Mouse (Mus musculus): ENCODE measurements at regions not wholly inside any gene's neighbourhood (a gene's known extent, or its start where the extent isn't known, plus 50 kb on each side); places are given as distances from the start of the nearest gene placed in this dataset.

DNA sequence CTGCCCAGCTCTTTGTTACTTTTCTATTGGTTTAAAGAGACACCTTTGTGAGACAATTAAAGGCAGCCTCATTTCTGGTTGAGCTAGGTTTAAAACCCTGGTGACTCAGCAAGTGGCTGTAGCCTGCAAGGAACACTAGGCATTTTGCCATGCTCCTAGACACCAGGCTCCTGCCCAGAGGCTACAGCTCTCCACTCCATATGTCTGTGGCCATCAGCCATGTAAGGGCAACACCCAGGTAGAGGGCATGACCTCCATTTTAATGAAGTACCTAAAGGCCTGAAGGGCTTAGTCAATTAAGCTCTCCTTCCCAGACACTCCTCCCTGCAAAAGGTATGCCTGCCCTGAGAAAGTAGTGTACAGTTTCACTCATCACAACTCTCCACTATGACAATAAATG lies 130.9 kb downstream of the Bod1 start:
- no peak for DNase-seq (ENCODE audit: low spot score)

DNA sequence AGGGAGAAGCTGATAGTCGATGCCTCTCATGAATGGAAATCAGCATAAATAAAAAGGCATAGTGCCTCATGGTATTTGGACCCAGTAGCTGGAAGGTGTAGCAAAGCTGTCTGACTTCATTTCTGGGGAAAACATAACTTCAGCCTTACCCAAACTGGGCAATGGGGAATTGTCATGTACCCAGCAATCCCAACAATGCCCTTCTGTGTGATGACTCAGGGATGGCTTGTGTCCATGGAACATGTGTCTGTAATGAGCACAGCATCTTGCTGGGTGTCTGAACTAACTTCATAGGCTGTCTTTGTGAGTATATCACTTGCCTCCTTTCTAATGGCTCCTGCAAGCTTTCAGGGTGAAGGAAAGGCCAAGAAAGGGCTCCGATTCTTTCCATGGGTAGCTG lies 140.3 kb downstream of the Bod1 start:
- DNase-seq (ENCODE audit: low spot score) = no peak

DNA sequence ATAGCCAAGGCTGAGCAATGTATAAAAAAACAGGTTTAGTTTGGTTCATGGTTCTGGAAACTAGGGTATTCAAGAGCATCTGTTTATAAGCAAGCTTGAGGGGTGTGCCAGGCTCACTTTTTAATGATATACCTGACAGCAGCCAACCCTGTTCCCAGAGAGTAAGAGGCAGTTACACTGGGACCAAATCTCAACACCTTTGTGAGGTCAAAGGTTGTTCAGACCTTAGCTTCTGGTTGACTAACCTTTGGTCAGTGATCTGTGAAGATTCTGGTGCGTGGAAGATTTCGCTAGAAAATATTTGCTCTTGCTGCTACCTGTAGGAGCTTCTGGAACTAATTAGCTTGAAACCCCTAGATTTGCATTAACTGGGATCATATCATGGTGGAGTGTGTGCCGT lies 140.8 kb downstream of the Bod1 start:
- DNase-seq (ENCODE audit: low spot score) = no peak

DNA sequence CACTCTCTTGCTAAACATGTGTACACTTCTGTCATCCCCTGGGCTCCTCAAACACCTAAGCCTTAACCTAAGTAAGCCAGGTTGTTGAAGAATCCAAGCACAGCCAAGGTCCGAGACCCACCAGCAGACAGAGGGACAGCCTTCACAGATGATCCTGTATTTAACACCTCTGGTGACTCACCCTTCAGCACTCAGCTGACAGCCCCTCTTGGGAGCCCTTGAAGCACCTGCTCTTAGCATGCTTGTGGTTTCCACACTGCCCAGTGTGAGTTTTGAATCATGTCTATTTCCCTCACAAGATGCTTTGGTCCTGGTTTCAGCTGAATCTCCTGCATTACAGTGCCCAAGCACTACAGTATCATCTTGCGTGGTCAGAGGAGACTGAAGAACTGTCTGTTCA lies 142.0 kb downstream of the Bod1 start:
- DNase-seq (ENCODE audit: low spot score) = no peak

DNA sequence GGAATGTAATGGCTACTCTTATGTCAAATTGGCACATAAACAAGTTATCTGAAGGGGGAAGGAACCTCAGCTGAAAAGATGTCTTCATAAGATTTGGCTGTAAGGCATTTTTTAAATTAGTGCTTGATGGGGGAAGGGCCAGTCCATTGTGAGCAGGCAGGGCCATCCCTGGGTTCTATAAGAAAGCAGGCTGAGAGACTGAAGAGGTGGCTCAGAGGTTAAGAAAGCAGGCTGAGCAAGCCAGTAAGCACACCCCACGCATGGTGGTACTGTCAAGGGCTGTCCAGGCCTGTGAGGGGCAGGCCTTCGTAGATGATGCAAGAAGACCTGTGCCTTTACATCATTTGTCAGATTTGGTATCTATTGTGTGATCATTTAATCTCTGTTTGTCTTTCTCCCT lies 147.0 kb downstream of the Bod1 start:
- DNase-seq (ENCODE audit: low spot score) = no peak

DNA sequence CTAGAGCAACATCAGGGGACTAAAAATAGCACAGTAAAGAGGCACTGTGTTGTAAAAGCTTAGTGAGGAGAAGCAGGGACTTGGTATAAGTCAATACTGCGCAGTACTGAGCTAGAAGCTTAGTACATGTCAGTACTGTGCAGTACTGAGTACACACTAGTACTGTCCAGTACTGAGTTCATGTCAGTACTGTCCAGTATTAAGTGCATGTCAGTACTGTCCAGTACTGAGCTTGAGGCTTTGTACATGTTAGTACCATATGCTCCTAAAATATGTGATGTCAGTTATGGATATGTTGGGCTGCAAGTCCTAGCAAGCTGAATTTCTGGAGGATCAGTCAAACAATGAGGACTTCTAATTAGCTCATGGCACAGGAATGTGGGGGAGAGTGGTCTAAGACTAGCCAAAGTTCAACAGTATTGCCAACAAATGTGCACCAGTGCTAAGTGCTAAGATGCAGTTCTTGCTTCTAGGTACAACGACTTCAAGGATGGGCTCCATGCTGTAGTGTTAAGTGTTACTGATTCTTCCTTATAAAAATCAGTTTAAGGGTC lies 147.5 kb downstream of the Bod1 start:
- DNase-seq (ENCODE audit: low spot score) = no peak

DNA sequence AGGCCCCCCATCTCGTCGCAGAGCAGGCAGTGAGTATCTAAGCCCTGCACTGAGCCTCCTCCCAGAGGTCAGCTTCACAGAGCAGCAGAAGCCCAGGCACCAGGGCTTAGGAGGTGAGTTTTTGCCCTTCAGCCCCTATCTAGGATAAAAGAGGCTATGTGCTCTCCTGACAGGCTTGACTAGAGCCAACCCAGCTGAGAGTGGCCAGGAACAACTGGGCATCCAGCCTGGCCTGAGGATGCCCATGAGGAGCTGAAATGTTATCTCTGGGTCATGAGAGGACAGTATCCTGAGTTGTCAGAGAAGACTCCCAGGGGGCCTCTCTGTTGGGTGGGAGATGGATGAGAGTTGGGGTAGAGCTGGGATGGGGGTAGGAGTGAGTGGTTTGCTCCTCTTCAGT lies 149.6 kb downstream of the Bod1 start:
- DNase-seq (ENCODE audit: low spot score) = peak; percentile 49

DNA sequence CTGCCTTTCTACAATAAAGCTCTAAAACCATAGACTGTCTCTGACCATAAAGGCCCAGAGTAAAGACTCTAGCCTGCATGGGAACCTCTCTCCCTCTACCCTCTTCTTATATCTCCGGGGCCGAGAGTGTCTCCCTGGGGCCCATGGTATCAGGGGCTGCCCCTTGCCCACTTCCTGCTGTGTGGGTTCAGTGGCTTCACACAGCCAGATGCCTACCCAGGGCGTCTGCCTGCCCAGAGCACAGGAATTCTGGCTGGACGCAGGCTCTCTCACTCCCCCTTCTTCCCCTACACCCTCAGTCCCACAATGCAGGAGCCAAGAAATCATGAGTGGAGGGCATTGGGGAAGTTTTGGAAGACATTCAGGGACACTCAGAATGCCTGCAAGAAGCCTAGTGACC lies 150.8 kb downstream of the Bod1 start:
- DNase-seq (ENCODE audit: low spot score) = no peak

DNA sequence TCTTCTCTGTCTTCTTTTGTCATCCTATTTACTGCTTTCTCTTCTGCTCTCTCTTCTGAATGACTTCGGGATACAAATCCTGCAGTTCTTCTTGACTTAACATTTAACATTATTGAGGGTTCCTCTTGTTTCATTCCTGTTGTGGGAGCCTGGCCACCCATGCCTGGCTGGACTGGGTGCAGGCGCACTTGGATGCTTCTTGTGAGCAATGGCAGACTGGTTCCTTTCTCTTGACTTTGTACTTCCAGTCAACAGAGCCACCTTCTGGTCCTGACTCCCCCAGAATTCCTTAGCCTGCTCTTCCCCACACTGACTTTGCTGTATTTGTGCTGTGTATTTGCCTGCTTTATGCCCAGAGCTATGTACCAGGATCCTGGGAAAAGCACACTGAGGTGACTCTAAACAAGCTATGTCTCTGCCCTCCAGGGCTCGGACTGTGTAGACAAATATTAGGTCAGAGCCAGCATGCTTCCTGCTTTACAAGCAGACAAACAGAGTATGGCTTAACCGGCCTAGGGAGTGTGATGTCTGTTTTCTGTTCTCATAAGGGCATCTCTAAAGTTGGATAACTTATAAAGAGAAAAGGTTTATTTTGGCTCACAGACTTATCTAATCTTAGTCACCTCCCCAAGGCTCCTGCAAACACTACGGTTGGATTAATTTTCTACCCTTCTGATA lies 133.5 kb upstream of the Stc2 start:
- no peak for DNase-seq (ENCODE audit: low spot score)

DNA sequence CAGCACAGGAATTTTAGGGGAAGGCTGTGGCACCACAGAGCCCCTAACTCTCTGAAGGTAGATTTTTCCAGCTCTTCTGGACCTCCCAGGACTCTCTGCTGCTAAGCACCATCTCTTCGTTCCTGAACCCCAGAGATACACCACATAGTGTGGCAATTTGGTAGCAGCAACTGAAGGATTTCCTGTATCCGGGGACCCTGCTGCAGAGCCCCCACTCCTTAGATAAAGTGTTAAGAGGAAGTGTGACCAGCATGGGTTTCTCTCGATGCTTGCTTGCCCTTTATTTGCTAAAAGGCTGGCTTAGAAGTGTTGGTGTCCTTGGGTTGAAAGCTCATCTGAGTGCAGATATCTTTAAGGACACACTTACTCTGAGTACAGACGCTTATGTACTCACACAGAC lies 115.6 kb upstream of the Stc2 start:
- DNase-seq (ENCODE audit: low spot score) = no peak

DNA sequence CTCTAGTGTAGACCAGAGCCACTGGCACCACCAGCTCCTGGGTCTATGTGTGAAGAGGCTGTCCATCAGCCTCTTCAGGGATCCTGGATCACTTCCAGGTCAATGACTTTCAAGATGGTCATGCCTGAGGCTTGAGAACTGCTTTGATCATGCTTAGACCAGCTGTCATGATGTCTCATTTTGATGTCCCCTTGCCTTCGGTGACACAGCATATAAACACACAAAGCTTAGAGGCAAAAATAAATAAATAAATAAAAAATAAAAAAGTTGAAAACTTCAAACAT lies 111.1 kb upstream of the Stc2 start:
- no peak for DNase-seq (ENCODE audit: low spot score)

DNA sequence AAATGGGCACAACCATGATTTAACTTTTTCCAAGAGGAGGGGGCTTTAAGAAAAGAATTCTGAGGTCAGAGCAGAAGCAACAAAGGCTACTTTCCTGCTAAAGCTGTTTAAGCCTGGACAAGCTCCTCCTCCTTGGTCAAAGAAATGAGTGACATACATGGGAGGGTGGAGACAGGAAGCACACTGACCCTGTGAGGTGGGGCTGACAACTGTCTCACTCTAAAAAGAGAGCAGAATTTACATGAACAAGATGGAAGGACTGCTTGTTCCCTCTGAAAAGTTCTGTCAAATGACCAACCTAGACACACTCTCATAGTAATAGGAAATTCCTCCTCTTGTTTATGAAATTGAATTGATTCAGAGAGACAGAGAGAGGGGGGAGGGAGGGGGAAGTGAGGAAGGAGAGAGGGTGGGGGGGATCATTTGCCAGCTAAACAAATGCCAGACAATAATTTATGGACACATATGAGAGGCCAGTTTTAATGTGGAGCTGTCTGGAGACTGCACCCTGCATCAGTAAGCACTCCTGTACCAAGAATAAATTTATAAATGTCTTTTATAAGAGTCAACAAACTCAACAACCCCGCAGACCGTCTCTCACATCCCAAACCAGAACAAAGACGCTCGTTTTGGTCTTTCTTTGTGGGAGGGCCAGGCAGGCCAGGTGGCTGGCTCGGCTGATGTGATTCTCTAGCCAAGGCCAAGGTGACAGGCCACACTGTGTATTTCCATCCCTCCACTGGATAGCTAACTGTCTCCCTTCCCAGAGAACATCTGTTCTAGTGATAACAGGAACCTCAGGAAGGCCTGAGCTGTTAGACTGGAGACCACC lies 110.6 kb upstream of the Stc2 start:
- DNase-seq (ENCODE audit: low spot score) = no peak

DNA sequence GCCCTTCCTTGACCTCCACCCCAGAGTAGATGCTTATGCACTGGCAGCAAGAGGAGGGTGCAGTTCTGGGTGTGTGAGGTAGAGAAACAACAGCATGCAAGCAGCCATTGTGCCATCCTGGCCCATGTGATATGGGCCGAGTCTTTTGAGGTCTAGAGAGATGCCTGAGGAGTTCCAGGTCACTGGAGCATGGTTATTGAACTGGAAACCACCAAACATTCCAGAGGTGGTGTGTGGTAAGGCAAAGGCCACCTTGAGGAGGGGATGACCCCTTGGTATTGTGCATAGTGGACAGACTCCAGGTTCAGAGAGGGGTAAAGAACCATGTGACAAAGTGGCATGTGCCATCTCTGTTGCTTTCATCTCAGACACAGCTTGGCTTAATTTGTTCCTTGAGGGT lies 107.9 kb upstream of the Stc2 start:
- DNase-seq (ENCODE audit: low spot score) = no peak

DNA sequence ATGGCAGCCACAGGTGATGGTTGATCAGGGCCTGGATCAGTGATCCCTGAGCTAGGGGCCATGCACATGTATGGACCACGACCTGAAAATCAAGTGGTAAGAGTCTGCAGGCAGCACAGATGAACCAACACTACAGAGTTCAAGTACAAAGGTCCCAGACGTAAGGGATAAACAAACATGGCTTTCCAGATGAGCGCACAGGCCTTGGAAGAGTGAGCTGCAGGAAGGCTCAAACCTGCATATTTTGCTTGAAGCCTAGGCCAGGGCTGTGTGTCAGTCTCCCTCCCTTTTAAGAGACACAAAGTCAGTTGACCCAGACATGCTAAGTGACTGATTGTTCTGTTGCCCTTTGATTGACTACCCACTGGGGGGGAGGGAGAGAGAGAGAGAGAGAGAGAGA lies 107.2 kb upstream of the Stc2 start:
- DNase-seq (ENCODE audit: low spot score) = no peak

DNA sequence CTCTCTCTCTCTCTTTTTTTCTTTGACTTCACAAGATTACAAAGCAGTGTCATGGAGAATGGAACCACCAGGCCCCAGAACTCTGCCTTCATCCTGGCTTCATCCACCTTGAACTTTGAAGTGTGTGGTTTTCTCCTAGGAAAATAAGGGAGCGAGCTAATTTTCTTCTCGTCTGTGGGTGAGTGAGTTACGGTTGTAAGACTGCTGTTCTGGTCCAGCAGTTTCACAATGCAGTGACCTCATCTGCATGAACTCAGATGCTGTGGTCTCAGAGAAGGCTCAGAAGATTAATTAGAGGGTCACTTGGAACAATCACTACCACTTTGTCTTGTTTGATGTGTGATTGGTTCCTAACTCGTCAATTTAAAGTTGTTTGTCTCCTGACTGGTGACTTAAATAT lies 103.1 kb upstream of the Stc2 start:
- DNase-seq (ENCODE audit: low spot score) = no peak

DNA sequence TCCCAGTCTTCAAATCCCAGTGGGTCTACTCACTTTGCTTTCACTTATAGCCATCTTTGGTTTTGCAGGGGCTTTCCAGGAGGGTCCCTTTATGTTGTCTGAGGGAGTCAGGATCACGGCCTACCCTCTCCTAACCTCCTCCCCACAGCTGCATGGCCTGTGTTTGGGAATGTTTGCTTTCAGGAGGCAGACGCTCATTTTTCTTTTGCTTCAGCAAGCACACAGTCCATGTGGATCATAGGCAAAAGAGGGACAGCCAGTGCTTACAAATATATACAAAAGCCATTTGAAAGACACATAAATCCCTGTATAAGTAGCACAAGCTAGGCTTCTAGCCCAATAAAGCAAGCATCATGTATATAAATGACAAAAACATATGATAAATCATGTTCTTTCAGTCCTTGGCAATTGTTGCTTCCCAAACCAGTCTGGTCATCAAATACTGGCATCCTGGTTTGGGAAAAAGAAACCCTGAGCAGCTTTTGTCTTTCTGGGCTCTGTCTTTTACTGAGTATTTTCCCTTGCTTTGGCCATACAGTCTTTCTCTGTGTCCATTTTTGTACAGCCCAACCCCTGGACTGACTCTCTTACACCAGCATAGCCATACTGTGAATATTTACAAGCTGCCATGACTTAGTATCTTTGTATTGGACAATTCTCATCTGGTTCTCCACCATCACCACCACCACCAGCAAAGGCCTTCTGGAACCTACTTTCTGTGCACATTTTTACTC lies 101.0 kb upstream of the Stc2 start:
- DNase-seq (ENCODE audit: low spot score) = no peak

DNA sequence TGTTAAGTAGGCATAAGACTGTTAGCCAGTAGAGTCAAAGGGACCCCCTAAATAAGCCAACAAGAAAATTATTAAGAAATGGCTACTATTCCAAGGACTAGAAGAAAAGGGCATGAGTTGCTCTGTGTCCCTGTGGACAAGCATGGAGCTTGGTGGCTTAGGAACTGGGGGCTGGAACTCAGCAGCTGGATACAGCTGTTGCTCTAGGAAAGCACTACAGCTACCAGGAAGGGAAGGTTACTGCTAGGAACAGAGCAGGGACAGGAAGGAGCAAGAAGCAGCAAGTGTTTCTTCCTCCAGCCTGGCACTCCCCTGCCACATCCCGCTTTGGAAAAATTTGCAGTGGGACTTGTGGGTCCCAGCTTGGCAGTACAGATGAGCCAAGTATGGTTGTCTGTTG lies 95.0 kb upstream of the Stc2 start:
- peak; percentile 41 for DNase-seq (ENCODE audit: low spot score)

DNA sequence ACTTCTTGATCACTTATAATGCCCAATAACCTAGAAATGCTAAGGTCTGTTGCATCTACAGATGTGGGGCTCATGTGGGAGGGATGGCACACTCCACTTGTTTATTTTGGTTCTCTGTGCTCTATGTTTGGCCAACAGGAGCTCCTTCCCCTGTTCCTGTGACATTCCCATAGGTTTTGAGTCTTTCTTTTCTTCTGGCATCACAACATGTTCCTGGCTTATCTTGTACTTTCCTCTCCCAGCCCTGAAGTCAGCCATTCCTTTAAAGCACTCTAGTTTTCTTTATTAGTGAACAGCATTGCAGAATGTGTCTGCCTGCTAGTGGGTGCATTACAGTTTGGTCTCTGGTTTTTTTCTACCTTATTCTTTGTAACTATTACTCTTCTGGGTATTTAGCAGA lies 92.6 kb upstream of the Stc2 start:
- peak; percentile 73 for DNase-seq (ENCODE audit: low spot score)

DNA sequence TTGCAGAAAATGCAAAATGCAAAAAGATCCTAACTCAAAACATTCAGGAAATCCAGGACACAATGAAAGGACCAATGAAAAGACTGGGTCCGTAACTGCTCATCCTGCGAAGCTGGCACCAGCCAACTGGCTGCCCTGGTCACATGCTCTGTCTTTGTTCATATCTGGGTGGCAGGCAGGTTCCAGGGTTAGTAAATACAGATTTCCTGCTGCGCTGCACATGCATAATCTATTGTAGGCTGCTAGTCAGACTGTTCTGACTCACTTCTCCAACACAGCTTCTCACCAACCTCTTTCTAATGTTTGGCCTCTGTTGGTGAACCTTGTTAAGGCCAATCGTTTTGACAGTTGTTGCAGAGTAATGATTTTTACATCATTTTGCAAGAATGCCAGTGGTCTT lies 92.0 kb upstream of the Stc2 start:
- peak; percentile 24 for DNase-seq (ENCODE audit: low spot score)

DNA sequence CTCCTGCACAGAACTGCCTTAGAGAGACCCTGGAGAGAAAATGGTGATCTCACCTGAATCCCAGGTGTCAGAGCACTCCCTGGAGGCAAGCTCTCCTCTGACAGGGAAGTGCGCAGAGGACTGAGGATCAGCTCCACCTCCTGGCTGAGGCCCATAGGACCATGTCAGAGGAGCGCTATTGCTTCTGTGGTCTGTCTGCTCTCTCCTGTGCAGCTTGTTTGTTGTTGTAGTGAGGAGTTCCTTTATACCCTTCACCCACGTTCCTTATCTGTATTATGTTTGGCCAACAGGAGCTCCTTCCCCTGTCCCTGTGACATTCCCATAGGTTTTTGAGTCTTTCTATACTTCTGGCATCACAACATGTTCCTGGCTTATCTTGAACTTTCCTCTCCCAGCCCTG lies 91.5 kb upstream of the Stc2 start:
- peak; percentile 13 for DNase-seq (ENCODE audit: low spot score)

DNA sequence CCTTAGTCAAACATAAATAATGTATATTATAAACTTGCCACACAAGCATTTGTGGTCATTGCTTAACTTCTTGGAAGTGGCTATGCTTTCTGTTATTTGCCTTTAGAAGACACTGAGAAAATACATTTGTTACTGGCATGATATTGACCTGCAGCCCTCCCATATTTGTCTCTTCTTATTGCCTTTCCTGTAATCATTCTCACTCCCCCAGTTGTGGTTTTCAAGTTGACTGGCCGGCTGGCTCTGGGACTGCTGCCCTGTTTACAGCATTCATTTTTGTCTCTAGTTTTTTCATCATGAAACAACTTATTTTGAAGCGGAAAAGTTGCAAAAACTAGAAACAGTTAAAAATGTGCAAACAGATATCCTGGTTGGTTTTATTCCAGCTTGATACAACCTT lies 57.5 kb upstream of the Stc2 start:
- no peak for DNase-seq (ENCODE audit: low spot score)
